Mouse (Mus musculus) kidney, adult 18-20 months (tissue): ENCODE data around the gene Lrba.

Source experiments
- DNase-seq: peaks from one replicate; pipeline ENCODE4 v3.0.0; 2021

The Lrba gene

DNA sequence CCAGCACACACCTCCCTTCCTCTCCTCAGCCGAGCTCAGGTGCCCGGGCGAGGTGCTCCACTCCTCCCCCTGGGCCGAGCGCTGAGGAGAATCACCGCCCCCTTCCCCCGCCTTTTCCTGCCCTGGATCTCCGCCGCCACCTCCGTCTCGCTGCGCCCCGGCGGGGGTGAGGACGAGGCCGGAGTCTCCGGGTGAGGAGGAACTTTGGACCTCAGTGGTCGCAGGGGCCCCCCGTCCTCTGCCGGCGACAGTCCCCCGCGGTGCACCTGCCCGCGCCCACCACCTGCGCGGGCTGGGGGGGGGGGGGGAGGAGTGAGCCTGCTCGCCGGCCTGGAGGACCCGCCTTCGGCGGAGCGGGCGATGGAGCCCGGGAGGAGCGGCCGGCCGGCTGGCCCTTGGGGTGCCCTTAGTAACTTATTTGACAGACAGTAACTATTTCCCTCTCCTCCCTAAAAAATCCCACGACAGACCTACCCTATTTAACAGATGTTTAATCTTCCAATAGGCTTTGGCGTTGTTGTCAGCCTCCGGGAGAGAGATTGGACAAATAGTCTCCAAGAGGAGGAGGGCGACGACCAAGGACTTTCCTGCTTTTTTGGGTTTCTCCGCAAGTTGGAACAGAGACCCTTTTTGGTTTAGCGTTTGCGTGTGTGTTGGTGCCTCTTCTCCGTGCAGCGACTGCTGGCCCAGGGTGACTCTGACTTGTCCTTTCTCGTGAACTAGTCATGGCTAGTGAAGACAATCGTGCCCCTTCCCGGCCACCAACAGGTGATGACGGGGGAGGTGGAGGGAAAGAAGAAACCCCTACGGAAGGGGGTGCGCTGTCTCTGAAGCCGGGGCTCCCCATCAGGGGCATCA is at the start of gene Lrba:
Lrba (plus strand) TSS at position 117 of the 858 bp plus-strand sequence.
- peak; percentile 91 for DNase-seq

DNA sequence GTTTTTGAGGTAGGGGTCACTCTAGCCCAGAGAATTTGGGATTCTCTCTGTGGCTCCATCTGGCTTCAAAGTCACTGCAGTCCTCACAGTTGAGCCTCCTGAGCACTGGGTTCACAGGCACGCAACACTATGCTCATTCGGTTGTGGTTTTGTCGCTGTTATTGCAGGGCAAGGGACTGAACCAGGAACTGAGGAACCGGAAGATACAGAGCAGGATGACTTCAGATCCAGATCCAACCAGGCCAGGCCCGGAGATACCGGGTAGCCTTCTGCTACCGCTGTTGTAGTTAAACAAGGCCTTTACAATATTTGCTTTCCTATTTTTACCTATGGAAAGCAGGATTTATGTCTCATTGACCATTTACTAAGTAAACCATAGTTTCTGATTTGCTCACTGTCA is 44.8 kb upstream of the Lrba start:
- DNase-seq: no peak

DNA sequence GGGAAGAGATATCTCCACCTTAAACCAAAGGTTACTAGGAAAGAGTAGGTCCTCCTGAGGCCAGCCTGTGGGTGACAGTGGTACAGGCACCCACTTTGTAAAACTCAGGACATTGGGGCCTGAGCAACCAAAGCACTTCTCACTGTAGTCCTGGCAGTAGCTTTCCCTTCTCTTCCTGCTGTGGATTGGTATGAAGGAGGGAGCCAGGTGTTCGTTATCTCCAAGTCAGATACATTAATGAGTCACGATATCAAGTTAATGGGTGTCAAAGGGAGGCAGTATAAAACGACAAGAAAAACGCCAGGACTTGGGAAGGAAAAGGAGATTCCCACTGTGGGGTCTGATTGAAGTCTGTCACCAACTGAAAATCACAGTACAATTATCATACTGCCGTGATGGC is 43.4 kb upstream of the Lrba start:
- no peak for DNase-seq

DNA sequence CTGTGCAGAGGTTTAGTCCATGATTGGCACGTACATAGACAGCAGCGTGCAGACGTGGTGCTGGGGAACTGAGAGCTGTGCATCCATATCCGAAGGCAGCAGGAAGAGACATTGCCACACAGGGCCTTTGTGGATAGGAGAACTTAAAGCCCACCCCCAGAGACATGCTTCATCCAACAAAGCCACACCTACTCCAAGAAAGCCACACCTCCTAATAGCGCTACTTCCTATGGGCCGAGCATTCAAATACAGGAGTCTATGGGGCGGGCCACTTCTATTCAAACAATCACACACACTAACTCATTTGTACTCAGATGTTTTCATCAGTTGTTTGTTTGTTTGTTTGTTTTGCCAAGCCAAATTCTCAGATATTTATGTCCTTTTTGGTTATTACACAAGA is 39.9 kb upstream of the Lrba start:
- no peak for DNase-seq

DNA sequence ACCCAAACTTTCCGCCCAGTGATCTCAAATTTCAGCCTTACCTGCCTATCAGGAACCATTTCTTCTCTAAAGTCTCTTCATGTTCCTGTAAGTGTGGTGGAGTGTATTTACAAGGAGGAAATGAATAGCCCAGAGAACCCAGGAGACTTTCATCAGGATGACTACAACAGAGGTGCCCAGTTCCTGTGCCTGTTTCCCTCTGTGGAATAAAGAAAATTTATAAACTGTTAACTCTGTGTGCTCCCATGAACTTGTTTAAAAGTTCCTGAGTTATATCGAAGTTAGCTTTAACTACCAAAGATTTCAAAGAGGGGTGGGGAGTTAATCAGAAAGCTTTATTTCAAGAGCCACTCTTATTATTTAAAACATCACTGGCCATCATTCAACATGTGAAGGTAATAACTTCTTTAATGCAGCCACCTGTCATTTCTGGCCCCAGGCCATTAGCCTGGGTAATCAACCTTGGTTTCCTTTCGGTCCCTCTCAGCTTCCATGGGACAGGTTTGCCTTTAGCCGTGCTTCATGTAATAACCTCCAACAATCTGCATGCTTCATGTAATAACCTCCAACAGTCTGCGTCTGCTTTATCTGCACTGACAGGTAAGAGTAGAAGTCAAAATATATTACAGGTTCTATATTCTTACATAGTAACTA is 36.6 kb upstream of the Lrba start:
- DNase-seq: no peak

DNA sequence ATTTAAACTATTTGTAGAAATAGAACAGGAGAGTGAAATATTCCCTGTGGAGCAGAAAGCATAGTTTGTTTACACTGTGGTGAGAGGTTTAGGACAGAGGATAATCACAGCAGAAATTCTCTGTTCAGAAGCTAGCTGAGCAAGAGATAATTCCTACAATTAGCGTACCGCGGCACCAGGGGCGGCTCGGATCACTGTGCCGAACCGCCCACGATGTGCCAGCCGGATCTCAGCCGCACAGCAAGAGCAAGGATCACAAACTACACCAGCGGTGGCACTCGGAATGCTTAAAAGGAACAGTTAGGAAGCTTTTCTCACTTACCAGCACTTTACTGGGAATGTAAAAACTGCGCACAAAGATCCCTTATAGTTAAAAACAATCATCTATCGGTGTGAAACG is 28.5 kb upstream of the Lrba start:
- no peak for DNase-seq

DNA sequence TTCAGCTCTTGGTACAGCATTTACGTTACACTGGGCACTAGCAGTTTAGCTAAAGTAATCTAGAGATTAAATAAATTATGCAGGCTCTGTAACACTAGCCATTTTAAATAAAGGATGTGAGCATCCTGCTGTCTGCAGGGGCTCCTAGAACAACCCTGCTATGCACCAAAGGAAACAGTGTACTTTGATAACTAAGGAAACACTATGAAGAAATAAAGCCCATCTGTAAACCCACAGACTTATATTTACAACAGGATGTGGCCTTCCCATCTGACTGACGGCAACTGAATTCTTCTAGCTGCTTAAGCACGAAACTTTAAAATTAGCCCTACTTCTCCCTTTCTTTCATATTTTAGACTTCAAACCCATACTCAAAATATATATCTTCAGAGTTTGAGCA is 28.0 kb upstream of the Lrba start:
- DNase-seq: no peak

DNA sequence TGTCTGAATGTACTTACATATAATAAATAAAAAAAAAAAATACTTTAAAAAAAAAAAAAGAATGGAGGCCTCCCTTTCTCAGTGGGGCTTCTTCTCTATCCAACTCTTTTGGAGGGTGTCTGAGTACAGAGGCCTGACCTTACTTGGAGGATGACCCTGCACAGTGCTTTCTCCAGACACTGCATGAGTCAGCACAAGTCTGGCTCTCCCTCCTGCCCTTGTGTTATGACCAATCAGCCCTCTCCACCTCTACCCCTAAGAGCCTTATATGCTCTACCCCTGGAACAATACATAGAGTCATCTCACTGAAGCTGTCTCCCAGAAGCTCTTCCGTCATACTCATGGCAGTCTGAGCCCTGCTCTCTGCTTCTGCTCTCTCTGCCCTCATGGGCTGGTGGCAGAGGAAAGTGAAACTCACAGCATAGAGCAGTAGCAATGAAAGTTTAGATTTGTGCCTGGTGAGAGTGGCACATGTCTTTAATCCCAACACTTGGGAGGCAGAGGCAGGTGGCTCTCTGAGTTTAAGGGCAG is 22.8 kb upstream of the Lrba start:
- DNase-seq: no peak

DNA sequence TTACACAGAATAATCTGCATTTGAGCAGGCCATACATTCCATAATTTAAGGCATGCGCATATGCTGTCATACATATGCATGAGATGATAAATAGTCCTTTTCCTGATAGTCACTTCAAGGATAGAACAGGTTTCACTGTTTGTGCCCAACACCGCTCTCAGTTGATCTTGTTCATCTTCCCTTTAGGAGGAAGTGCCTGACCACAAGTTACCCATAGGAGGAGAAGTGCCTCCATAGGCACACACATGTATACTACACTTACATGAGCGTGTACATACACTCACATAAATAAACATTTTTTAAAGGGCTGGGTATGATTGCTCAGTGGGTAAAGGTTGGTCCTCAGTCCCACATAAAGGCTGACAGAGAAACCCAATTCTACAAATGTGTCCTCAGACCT is 22.0 kb upstream of the Lrba start:
- DNase-seq: no peak

DNA sequence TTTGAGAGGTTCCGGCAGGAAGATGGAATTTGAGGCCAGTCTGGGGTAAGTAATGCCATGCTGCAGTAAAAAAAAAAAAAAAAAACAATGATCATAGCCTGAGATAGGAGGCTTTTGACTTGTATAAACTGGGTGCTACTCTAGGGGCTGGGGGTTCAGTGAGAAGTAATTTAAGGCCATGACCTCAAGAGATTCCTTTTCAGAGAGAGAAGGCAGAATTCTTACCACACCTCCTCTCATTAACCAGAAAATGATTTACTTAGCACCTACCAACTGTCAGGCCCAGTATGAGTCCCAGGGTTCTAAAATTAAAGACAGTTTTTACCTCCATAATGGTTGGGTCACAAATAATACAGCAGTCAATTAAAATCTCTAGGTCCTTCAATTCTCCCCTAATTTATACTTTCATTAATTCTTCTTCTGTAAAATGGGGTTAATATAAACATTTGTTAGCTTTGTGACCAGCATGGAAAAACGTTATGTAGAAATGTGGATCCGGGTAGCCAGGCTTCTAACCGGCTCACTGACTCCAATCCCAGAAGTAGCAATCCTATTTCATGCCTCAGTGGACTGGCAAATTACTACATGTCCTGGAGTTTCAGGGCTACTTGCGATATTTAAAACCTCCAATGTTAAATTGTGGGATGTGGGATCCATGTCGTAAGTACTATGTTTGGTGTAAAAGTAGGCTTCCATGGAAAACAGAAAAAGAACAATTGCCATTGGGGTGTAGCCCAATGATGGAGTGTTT is 19.7 kb upstream of the Lrba start:
- no peak for DNase-seq

DNA sequence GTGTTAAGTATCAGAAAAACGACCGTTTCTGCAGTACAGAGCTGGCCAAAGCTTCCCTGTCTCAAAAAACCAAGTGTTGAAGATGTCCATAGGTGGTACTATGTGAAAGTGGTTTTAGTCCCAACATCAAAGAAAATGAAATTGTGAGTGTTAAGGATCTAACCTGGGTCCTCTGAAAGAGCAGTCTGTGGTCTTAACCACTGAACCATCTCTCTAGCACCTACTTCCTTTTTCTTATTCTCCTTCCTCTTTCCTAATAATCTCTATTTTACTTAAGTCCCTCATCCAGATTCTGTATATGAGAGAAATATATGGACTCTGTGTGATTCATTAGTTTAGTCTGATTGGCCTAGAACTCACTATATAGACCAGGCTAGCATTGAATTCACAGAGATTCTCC is 17.9 kb upstream of the Lrba start:
- DNase-seq: no peak

DNA sequence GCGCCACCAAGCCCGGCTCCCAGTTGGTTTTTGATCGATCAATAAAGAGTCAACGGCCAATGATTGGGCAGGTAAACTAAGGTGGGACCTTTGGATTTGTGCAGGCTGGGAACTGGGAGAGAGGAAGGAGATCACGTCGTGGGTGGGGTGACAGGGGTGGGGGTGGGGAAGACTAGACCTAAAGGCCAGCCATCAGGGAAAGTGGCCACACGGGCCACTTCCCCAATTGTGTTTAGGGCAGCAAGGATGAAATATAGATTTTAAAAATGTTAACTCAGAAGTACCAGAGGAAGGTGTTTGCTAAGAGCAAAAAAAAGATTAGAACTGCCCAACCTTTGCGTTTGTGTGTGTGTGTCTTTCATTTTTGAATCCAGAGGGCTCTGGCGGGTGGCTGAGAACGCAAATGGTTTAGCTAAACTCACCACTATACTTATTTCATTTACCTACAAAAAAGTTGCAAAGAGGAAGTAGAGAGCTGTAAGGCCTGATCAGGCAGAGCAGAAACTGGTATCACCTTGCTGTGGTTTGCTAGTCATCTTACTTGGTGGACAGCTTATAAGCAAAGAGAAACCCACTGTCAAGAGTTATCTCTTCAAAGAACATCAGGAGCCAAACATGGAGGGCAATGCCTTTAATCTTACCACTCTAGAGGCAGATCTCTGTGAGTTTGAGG is 14.1 kb upstream of the Lrba start:
- DNase-seq: no peak

DNA sequence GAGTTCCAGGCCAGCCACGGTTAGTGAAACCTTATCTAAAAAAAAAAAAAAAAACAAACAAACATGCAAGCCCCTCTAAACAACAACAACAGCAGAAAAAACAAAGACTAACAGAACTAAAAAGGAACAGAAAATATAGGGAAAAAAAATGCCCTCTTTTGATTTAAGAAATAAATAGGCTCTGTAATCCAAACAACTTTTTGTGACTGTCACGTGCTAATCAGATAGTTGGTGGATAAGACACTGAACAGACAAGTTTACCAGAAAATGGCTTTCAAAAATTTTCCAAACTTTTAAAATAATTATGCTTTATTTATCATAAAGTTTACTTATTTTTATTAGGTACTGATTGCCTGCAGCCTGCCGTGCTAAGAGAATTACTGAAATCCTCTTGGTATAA is 13.5 kb upstream of the Lrba start:
- no peak for DNase-seq

DNA sequence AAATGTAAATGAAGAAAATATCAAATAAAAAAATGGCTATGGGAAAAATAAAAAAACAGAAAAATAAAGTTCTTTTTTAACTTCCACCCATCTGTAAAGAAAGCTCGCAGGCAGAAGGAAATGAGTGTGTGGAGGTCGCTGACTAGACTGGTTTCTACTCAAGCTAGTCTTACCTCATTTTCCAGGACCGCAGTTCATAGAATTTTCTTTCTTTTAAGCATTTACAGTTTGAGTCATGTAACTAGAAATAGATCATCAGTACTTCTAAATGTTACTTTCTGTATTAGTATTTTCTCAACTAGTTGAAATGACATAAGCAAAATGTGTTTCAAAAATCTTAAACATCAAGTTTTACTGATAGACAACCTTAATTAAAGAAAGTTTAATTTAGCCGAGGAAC is 10.2 kb upstream of the Lrba start:
- no peak for DNase-seq

DNA sequence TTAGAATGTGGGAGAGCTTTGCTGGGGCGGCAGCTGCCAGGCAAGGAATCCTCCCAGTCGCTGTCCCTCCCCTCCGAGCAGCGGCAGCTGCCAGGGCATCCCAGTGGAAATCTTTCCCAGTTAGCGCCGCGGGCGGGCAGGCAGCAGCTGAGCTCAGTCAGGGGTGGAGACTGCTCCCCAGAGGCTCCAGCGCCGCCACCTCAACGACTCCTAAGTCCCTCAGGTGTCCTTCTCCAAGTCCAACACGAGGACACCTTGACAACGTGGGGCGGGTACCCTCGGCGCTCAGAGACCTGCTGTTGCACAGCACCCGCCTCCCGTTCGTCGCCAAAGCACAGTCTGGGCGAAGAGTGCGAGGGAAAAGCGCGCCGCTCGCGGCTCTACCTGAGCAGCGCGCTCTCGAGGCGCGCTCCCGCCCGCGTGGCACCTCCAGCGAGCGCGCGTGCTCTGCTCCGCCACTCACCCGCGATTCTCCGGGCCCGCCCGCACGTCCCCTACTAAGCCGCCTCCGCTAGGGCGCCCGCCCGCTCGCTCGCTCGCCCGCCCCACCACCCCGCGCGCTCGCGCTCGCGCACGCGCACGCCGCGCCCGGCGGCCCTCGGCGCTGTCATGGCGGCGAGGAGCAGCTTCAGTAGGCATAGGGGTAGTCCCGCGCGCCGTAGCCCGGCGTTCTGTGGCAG is 706 bp upstream of the Lrba start:
- peak; percentile 87 for DNase-seq

DNA sequence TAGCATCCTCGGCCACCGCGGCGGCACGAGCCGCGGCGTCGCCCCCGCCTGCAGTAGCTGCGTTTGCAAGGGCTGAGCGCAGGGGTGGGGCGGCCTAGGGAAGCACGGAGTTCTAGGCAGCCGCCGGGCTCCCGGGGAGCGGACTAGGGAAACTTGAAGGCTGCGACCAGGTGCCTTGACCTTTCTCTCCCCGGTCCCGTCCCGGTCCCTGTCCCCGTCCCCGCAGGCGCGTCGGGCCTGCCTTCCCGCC is 241 bp upstream of the Lrba start:
- no peak for DNase-seq

DNA sequence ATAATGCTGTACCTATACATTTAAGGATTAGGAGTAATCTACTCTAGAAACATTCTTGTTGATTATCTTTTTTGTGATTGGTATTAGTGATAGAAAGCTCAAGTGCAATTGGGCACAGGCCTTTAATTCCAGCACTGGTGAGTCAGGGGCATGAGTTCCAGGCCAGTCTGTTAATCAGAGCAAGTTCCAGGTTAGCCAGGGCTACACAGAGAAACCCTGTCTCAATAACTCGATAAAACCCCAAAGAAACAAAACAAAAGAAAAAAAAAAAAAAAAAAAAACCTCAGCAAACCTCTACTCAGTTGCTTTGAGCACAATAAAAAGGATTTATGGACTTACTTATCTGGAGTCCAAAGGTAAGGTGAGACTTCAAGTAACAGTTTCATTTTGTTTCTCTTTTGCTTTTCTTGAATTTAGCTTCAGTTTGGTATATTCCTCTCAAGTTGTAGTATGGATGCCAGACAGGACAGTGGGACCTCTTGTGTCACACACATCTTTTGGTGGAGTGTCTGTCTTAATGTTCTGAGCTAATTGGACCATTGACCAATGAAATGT is 7.1 kb downstream of the Lrba start:
- DNase-seq: no peak

DNA sequence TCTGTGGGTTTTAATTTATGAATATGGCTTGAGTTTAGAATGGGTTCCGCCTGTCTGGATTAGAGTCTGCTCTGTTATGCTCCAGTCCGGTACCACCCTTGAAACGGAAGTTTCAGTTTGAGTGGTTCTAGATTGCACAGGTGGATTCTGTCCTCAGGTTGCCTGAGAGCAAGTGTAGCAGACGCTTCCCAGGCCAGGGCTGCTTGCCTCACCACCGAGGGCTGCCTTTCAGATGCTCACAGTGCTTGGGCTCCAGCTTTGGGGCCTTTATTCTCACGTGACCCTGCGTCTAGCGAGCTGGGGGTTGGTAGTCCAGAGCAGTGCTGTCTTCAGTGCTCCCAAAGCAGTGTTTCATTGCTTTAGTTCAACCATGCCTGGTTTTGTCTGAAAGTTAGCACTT is 22.7 kb downstream of the Lrba start:
- DNase-seq: no peak

DNA sequence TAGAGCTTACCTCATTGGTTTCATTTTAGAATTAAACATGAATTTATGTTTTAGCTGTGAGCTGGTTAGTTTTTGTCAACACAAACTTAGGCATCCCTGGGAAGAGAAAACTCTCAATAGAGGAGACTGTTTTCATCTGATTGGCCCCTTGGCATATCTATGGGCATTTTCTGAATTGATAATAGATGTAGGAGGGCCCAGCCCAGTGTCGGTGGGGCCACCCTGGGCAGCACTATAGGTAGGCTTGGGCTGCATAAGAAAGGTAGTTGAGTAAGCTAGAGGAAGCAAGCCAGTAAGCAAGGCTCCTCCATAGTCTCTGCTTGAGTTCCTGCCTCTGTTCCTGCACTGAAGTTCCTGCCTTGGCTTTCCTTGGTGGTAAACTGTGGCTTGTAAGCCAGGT is 26.7 kb downstream of the Lrba start:
- no peak for DNase-seq

DNA sequence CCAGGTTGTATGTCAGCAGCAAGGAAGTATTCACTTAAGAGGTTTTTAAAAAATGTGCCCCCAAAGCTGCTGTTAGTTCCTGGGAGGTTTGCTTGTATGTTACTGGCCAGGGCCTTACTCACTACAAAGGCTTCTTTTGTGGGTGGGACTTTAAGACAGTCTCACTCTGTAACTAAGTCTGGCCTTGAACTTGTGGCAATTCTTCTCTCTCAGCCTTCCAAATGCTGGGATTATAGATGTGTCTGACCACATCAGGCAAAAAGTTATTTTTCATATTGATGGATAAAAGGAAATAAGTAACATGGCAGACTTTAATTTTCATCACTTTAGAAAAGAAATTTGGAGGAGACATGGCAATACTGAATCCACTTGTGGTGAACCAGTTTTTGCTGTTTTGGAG is 28.1 kb downstream of the Lrba start:
- no peak for DNase-seq

DNA sequence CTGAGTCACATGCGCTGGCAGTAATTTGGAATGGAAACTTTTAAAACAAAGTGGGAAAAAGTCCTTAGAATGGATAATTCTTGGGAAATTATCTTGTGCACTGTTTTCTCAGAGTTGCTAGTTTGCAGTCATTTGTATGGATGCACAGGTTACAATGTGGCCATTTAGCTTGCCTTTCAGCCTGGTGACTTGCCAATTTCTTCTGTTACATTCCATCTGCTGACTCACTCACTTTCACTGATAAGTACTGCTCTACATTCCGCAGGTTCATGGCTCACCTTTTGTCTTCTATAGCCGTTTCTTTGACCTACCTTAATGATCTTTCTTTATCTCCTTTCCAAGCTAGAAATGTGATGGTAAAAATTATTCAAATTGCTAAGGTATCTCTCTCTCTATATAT is 28.6 kb downstream of the Lrba start:
- no peak for DNase-seq

DNA sequence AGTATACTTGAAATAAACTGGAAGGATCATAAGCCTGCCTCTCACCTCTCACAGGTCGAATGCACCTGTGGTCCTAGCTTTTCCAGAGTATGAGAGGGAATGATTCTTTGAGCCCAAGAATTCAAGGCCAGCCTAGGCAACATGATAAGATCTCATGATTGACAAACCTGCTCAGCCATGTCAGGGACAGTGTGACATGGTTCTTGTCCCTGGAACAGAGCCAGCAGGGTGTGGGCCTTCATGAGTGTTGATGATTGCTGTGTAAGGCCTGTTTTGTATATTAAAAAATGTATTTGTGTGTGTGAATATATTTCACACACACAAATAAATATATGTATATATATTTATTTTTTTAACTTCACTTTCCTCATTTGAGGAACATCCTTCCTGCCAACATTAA is 29.3 kb downstream of the Lrba start:
- no peak for DNase-seq
